Mouse (Mus musculus): ENCODE results near the gene Fancf. TPM values are rescaled to one million over a fixed set of nuclear protein-coding genes. Genes with fewer than 3 reads are reported as not detected.

Gene Fancf
- polyA plus RNA-seq, 1 experiment, result 5.0 TPM

DNA sequence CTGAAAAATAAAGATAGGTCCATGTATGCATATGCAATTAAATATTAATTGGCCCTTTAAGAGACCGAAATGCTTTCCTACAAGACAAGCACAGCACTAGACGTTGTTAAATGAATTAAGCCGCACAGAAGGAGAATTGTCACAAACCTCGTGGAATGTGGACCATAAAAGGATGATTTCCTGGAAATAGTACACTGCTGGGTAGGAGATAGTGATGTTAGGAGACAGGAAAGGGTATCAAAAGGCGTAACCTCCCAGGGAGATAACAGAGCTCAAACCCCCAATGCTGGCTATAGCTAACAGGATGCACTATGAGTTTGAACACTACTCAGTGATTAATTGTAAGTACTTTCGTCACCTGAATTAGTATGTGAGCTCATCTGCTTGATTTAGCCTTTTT is 11.2 kb downstream of the Fancf start:
- no peak for DNase-seq (ENCODE audit: extremely low spot score in 1 of 2, low spot score in 1 of 2)

DNA sequence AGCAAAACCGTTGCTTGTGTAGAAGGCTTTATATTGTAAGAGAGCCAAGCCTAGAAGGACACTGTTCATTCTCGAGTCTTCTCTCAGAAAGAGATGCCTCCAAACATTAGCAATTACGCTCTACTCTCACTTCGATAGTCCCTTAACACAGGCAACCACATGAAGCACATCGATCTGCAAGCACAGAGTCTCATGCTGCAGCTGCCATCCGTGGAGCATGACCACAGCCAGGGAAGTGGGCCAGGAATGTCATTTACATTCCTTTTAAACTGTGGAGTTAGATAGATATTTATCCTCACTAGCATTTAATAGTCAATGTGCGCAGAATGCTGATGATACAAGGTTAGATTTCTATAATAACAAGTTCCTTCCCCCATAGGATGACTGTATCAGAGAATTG is 21.6 kb downstream of the Fancf start:
- DNase-seq (ENCODE audit: extremely low spot score in 1 of 2, low spot score in 1 of 2), result no peak

DNA sequence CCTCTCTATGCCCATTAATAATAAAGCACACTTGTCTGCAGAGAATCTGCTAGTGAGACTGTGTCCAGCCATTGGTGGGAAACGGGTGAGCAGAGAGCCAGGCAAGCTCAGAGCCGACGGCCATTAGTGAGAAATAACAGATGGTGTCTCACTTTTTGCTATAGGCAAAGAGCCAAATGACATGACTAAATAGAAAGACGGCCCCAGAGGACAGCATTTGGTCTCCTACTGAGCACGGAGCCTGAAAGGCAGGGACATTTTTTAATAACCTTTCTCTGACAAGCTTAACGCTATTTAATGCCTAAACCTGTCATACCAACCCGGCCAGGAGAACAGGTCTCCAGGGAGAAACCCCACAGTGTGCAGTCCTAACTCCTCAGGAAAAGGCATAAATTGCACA is 30.1 kb downstream of the Fancf start:
- no peak for DNase-seq (ENCODE audit: extremely low spot score in 1 of 2, low spot score in 1 of 2)

DNA sequence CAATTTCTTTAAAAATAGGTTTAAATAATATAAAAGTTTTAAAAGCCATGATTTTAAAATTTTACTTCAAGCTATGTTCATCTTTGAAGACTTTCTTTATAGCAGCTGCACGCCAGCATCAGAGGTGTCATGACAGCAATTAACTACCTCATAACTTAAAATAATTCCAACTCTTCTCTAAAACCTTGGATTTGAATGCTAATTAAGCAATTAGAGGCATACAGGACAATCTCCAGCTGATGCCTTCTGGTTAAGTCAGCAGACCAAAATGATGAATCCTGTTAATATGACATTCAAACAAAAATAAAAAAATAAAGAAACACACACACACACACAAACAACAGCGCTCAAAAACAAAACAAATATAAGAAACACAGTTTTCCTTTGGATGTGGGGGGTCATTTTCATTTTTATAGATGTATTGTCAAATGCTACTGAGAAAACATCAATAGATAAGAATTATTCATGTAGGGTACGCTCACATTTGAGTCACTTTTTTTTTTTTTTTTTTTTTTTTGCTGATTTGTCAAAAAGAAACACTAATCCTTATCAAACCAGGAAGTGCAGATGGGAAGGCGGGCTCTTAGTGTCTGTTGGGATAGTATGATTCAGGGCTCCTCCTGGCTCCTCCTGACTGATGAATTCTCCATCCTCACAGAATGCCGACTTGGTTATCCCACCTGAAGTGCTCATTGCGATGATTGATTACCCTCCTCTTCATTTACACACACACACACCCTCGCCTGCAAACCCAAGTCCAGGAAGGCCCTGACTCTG is 38.3 kb downstream of the Fancf start:
- no peak for DNase-seq (ENCODE audit: extremely low spot score in 1 of 2, low spot score in 1 of 2)

DNA sequence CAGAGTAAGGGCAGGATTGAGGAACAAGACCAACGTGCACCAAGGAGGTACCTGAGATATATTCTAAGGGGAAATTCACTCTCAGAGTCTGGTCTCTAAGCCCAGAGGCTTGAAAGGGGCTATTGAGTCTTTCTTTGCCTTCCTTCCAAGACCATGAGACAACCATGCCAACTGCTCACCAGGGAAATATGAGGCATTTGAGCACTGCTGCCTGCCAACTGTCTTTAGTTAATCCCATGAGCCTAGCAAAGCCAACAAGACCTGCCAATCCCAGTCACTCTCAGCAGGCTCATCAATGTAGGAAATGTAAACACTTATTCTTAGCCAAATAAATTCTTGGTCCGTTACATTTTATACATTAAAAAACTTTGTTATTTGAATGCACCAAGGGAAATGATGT is 40.6 kb downstream of the Fancf start:
- DNase-seq (ENCODE audit: extremely low spot score in 1 of 2, low spot score in 1 of 2), result no peak

DNA sequence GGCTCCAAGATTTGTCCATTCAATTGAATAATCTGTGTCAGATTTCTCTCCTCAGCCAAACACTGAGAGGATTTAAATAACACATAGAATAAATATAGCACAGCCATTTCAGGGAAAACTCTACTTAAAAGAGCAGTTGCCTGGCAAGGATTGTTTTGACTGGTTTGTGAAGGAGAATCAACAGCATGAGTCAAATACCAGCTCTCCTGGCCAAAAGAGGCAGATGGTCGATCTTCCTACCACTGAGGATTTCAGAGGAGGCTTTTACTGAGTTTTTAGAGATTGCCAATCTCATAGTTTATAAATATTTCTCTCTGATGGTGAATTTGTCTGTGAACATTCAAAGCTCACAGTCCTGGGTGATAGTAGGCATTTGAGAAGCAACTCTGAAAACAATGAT is 42.2 kb downstream of the Fancf start:
- peak; percentile 55 to 72 for DNase-seq (ENCODE audit: extremely low spot score in 1 of 2, low spot score in 1 of 2)

DNA sequence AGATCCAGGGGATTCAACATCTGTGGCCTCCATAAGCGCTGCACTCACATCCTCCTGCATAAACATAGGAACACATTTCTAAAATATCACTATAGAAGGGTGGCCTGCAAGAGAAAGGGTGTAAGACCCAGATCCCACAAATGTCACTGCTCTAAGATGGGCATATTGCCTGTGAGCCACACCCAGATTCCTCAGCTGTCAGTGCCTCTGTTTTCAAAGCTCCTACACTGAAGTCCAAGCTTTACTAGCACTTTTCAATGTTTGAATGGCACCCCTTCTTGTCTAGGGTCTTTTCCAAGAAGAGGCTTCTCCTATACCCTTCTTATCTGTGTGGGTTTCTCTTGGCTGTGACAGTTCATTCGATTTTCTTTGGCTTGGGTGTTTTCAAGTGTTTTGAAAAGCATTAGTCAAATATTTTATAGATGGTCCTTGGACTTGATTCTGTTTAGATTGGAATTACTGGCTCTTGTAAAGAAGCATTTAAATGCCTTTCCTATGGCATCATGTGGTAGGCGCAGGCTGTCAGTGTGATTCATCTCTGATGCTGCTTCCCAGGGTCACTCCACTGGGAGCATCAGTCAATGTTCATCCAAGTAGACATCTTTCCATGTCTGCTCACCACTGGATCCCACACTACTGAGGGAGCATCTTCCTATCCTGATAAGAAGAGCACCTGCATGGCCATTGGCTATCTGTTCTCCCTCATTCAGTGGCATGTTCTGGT is 43.7 kb downstream of the Fancf start:
- no peak for DNase-seq (ENCODE audit: extremely low spot score in 1 of 2, low spot score in 1 of 2)

DNA sequence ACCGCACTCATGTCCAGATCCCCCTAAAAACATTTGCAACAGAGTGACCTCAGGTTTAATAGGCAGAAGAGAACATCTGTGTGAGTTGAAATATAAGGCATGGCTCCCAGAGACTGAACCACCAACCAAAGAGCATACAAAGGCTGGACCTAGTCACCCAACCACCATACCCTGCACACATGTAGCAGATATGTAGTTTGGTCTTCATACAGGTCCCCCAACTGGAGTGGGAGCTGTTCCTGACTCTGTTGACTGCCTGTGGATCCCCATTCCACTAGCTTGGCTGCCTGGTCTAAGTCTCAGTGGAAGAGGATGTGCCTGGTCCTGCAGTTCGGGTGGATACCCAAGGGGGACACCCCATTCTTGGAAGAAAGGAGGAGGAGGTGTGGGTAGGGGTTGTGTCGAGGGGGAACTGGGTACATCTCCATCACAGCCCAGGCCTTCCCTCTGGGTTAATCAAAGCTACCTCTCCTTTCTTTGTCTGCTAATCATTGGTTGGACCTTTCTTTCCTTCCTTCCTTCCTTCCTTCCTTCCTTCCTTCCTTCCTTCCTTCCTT is 45.7 kb downstream of the Fancf start:
- no peak for DNase-seq (ENCODE audit: extremely low spot score in 1 of 2, low spot score in 1 of 2)

DNA sequence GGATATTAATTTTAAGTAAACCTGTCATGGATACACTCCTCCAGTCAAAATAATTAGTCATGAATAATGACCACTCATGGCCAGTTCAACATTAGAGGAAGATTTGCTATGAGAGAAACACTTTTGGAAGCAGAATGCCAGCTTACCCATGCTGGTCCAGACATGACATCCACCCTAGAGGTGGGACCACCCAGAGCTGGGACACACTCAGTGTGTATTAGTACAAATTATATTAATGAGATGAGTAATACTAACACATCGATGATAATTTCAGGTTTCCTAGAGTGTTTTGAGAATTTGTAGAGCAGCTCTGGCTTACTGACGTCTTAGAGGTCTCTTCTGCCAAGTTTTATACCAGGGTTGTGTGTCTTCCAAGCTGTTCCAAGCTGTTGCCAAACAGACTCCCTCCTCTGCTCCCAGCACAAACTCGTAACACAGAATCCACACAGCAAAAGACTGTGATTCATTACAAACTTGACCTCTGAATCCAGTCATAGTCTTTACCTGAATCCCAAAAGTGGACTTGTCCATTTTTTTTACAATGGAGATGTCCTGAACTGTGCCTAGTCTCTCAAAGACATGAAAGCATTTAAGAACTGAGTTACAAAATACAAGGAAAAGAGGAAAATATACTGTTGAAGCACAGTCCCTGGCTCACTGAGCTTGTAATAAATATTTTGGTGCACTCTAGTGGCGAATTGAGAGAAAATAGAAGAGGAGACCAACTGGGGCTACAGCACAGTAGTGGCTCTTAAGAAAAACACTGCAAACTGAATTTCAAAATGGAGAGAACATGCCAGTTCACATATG is 46.4 kb downstream of the Fancf start:
- DNase-seq (ENCODE audit: extremely low spot score in 1 of 2, low spot score in 1 of 2), result peak in 1 of 2 experiments; percentile 63

Other genes starting within 250 kb of the Fancf start
- gene Slc17a6, start 240.3 kb downstream of the Fancf start, polyA plus RNA-seq (2012; rRNA removed), result 7.4 and 9.2 TPM in 2 replicates
- 9.7 and 11.5 TPM in 2 replicates for gene Gas2, start 252 bp downstream of the Fancf start, polyA plus RNA-seq (2012; rRNA removed)
- 39.0 and 40.0 TPM in 2 replicates for gene Svip, start 143.8 kb upstream of the Fancf start, polyA plus RNA-seq (2012; rRNA removed)
- not detected in 2 replicates for gene 1700015G11Rik, start 153.5 kb upstream of the Fancf start, polyA plus RNA-seq (2012; rRNA removed)